In genomic region chr4:149696189-149696971, GRCm38 (mm10) we compare ENCODE assay signal across 9 mouse cellular contexts. TPM values are rescaled to one million over a fixed set of nuclear protein-coding genes. Genes with fewer than 3 reads are reported as not detected.
DNase-seq lines count a peak whose midpoint lies in the region; ATAC-seq lines count a peak whose summit lies in the region.
"Had no signal": no experiment of that assay in that cellular context is flagged by ENCODE, and none has a peak within 500 bp of the region (broad histone marks: within the 10 kb centered on the region; RNA-seq: fewer than 3 reads in every experiment).

No protein-coding gene starts in this region.

- H3K27ac ChIP-seq in embryonic facial prominence, embryonic 13.5 days: no peak overlapping the region
- H3K27ac ChIP-seq: neural tube, embryonic 12.5 days had no signal

- WGBS in embryonic facial prominence, embryonic 13.5 days: 32% methylated on average over 16 of the region's 16 CpGs

- no peak for ATAC-seq in embryonic facial prominence, embryonic 13.5 days (ENCODE audit: insufficient number of reproducible peaks, insufficient read depth, low FRiP score, low TSS enrichment, low read depth)
- ATAC-seq in monocyte, adult 5-6 weeks (replicated peaks; ENCODE audit: insufficient number of reproducible peaks, low FRiP score, low TSS enrichment, poor library complexity, severe bottlenecking): peak; percentile 44

- H3K9ac ChIP-seq in embryonic facial prominence, embryonic 13.5 days: 0 out of 2 replicates have a peak overlapping the region, but pooled peaks have one; percentile 27
- H3K9ac ChIP-seq: neural tube, embryonic 12.5 days had no signal

- peaks cover 23% of the 10 kb centered on the region for H3K4me1 ChIP-seq in embryonic facial prominence, embryonic 13.5 days

- DNase-seq in layer of hippocampus, postnatal 10 days (ENCODE audit: low spot score in 2 of 2): peak; percentile 35 to 40
- no peak for DNase-seq in layer of hippocampus, postnatal 25 days (ENCODE audit: extremely low spot score in 1 of 2, low spot score in 1 of 2)
- DNase-seq in kidney, postnatal 4 days: peak; percentile 54 to 74
- no peak for DNase-seq in cerebellum, postnatal 36 days
- no peak for DNase-seq in ovary, adult 18-20 months (ENCODE audit: low spot score)
- DNase-seq in gastrocnemius, adult 8-10 months (ENCODE audit: low spot score in 2 of 2): no peak

- no peak overlapping the region for H3K4me2 ChIP-seq in embryonic facial prominence, embryonic 13.5 days
- H3K4me2 ChIP-seq: neural tube, embryonic 12.5 days had no signal

- H3K36me3 ChIP-seq in embryonic facial prominence, embryonic 13.5 days: no peaks in the 10 kb centered on the region
- H3K36me3 ChIP-seq: neural tube, embryonic 12.5 days had no signal

- no peaks in the 10 kb centered on the region for H3K9me3 ChIP-seq in embryonic facial prominence, embryonic 13.5 days
- H3K9me3 ChIP-seq: neural tube, embryonic 12.5 days had no signal

- no peak overlapping the region for H3K4me3 ChIP-seq in embryonic facial prominence, embryonic 13.5 days
- H3K4me3 ChIP-seq: neural tube, embryonic 12.5 days had no signal

- peaks cover 49% of the 10 kb centered on the region for H3K27me3 ChIP-seq in embryonic facial prominence, embryonic 13.5 days

RNA-seq across cellular contexts. Expression of gene Pik3cd, which starts 6.0 kb away (rescaled TPM):
- total RNA-seq in layer of hippocampus, postnatal 10 days (2021): 10 to 100 TPM; 28.6 to 30.4 TPM
- 10 to 100 TPM; 22.9 to 25.2 TPM for total RNA-seq in layer of hippocampus, postnatal 25 days (2021)
- 4.4 and 4.9 TPM in 2 replicates for polyA plus RNA-seq in embryonic facial prominence, embryonic 13.5 days (2015; fragmentation: Nextera tagmentation; extraction: Ambion mirVana)
- 112 to 213 TPM (median 125 TPM) in 3 replicates for total RNA-seq in monocyte, adult 5-6 weeks (2017)
- 10 to 100 TPM in 1 of 4 experiments, 1 to 10 TPM in 3; 7.9 to 10.6 (median 8.6) TPM for total RNA-seq in gastrocnemius, adult 8-10 months (2022)

RNA-seq across cellular contexts. Expression of gene Tmem201, which starts 41.5 kb away (rescaled TPM):
- total RNA-seq in layer of hippocampus, postnatal 10 days (2021): 10 to 100 TPM; 66.7 to 66.8 TPM
- 10 to 100 TPM; 66.5 to 70.7 TPM for total RNA-seq in layer of hippocampus, postnatal 25 days (2021)
- 31.8 and 33.7 TPM in 2 replicates for polyA plus RNA-seq in embryonic facial prominence, embryonic 13.5 days (2015; fragmentation: Nextera tagmentation; extraction: Ambion mirVana)
- 2.9 to 5.3 TPM (median 3.1 TPM) in 3 replicates for total RNA-seq in monocyte, adult 5-6 weeks (2017)
- total RNA-seq in gastrocnemius, adult 8-10 months (2022): 10 to 100 TPM; 41.7 to 44.1 (median 42.9) TPM

Comparison
In these comparisons a context has a peak if more than half of its experiments do, and no peak if none do; other contexts are left out.
1. DNase-seq: peak in layer of hippocampus, postnatal 10 days (2 of 2) and kidney, postnatal 4 days (2 of 2); none in layer of hippocampus, postnatal 25 days (0 of 2), cerebellum, postnatal 36 days (0 of 2), ovary, adult 18-20 months (single experiment) and gastrocnemius, adult 8-10 months (0 of 2).